Mouse (Mus musculus) G1E (cell line): Measurements from ENCODE around the gene Neil3.

ENCODE experiments used
- CTCF ChIP-seq: IDR thresholded peaks from 2 replicates; pipeline ENCODE4 v1.5.1; 2012; ENCODE audit warnings: low read depth, low read length, inconsistent platforms, mixed read lengths
- GATA1 ChIP-seq: IDR thresholded peaks from 2 replicates; pipeline ENCODE4 v1.6.1; 2012; ENCODE audit warnings: borderline replicate concordance, low read length, inconsistent platforms, mixed read lengths
- GATA2 ChIP-seq: IDR thresholded peaks from 2 replicates; pipeline ENCODE4 v1.6.1; 2012; ENCODE audit warnings: low read depth, low read length, inconsistent platforms, borderline replicate concordance
- POLR2AphosphoS5 ChIP-seq: IDR thresholded peaks from 2 replicates; pipeline ENCODE4 v1.6.1; 2012; ENCODE audit warnings: low read depth, low read length, inconsistent platforms; ENCODE audit not compliant: insufficient replicate concordance
- TAL1 ChIP-seq: conservative IDR thresholded peaks from 2 replicates; pipeline ENCODE4 v1.6.1; 2012; ENCODE audit warnings: low read depth, low read length, inconsistent platforms, mixed read lengths

- TF ChIP-seq CTCF (no peak), GATA1 (no peak), TAL1 (no peak), POLR2AphosphoS5 (no peak), GATA2 (no peak)
Measured at GRCm38 (mm10) chr8:53619196-53619595, 19.7 kb downstream of the Neil3 start.
